Mouse (Mus musculus): ENCODE data around the gene Rfk. TPM values are rescaled to one million over a fixed set of nuclear protein-coding genes. Genes with fewer than 3 reads are reported as not detected.

The Rfk gene
- total and polyA plus RNA-seq, 3 experiments = 14.7 to 51.8 (median 34.2) TPM

- Histone ChIP-seq H3K27ac (ENCODE audit: insufficient read depth, low read depth) (no peak overlapping the region), H3K4me1 (ENCODE audit: control insufficient read depth in 1 of 2, insufficient read depth in 2 of 2) (peaks cover 2 to 26% of the 10 kb centered on the region in 2 experiments; a peak in 3 of 4 replicates), H3K9me3 (replicated peaks; ENCODE audit: low read length) (no peaks in the 10 kb centered on the region), H3K79me2 (replicated peaks; ENCODE audit: control insufficient read depth, extremely low read depth, insufficient read depth, poor library complexity, severe bottlenecking) (no peaks in the 10 kb centered on the region), H3K27me3 (replicated peaks) (no peaks in the 10 kb centered on the region), H3K4me3 (replicated peaks in 1 of 3; ENCODE audit: low read depth in 2 of 3, low read length in 2 of 3, poor library complexity in 1 of 3) (no peak overlapping the region), H3K36me3 (replicated peaks in 1 of 2; ENCODE audit: control insufficient read depth in 1 of 2, insufficient read depth in 1 of 2, low read length in 1 of 2) (no peaks in the 10 kb centered on the region), H3K9ac (ENCODE audit: insufficient read depth, low read depth) (no peak overlapping the region), H3K4me2 (ENCODE audit: insufficient read depth, low read depth, poor library complexity, severe bottlenecking) (no peak overlapping the region)
- peak; percentile 16 for DNase-seq (ENCODE audit: extremely low read depth)
- dilution Hi-C loops (cut with MboI; ENCODE audit: extremely low pct_ligation_motif_present, extremely low pct_unique_long_range_greater_than_20kb, low sequenced_read_pairs) (no loop called here), in situ Hi-C loops (cut with MboI; ENCODE audit: low pct_ligation_motif_present, low pct_unique_long_range_greater_than_20kb, low sequenced_read_pairs) (no loop called here)
- no peak for TF ChIP-seq CHD2 (IDR thresholded peaks at IDR 0.05; ENCODE audit: low read length)
- TF ChIP-seq UBTF (IDR thresholded peaks at IDR 0.05; ENCODE audit: low read depth, low read length) = no peak
- no peak for TF ChIP-seq SIN3A (IDR thresholded peaks at IDR 0.05; ENCODE audit: low read length)
- TF ChIP-seq E2F4 (IDR thresholded peaks at IDR 0.05; ENCODE audit: insufficient replicate concordance, low read depth, low read length) = no peak
- no peak for TF ChIP-seq ZKSCAN1 (IDR thresholded peaks at IDR 0.05; ENCODE audit: borderline replicate concordance, low read depth, low read length)
- no peak for TF ChIP-seq KAT2A (IDR thresholded peaks at IDR 0.05; ENCODE audit: insufficient replicate concordance, low read length)
- TF ChIP-seq USF2 (conservative IDR thresholded peaks at IDR 0.05; ENCODE audit: low read depth, low read length) = no peak
- no peak for TF ChIP-seq NRF1 (IDR thresholded peaks at IDR 0.05; ENCODE audit: low read depth, low read length)
- no peak for TF ChIP-seq RCOR1 (conservative IDR thresholded peaks at IDR 0.05; ENCODE audit: low read depth, low read length)
- TF ChIP-seq IRF4 (IDR thresholded peaks at IDR 0.05; ENCODE audit: low read depth, low read length) = no peak
- no peak for TF ChIP-seq MAX (IDR thresholded peaks at IDR 0.05; ENCODE audit: low read length)
- TF ChIP-seq USF1 (IDR thresholded peaks at IDR 0.05; ENCODE audit: low read depth, low read length) = no peak
- no peak for TF ChIP-seq PAX5 (IDR thresholded peaks at IDR 0.05; ENCODE audit: low read length)
- TF ChIP-seq ETS1 (conservative IDR thresholded peaks at IDR 0.05; ENCODE audit: low read depth, low read length) = no peak
- no peak for TF ChIP-seq NELFE (IDR thresholded peaks at IDR 0.05; ENCODE audit: low read depth, low read length)
- no peak for TF ChIP-seq GABPA (IDR thresholded peaks at IDR 0.05; ENCODE audit: insufficient replicate concordance, low read depth, low read length)
- TF ChIP-seq MEF2A (IDR thresholded peaks at IDR 0.05; ENCODE audit: borderline replicate concordance, low read depth, low read length) = no peak
Measured at GRCm38 (mm10) chr19:17359315-17359890, 34.4 kb upstream of the Rfk start.

- no peaks in the 10 kb centered on the region for H3K36me3 ChIP-seq (replicated peaks in 1 of 2; ENCODE audit: control insufficient read depth in 1 of 2, insufficient read depth in 1 of 2, low read length in 1 of 2)
- H3K9ac ChIP-seq (ENCODE audit: insufficient read depth, low read depth) = no peak overlapping the region
- H3K27me3 ChIP-seq (replicated peaks) = no peaks in the 10 kb centered on the region
- DNase-seq (ENCODE audit: extremely low read depth) = no peak
- H3K4me1 ChIP-seq (ENCODE audit: control insufficient read depth in 1 of 2, insufficient read depth in 2 of 2) = peaks cover 2 to 12% of the 10 kb centered on the region in 2 experiments; a peak in 3 of 4 replicates
- H3K4me3 ChIP-seq (replicated peaks in 1 of 3; ENCODE audit: low read depth in 2 of 3, low read length in 2 of 3, poor library complexity in 1 of 3) = no peak overlapping the region
- H3K9me3 ChIP-seq (replicated peaks; ENCODE audit: low read length) = no peaks in the 10 kb centered on the region
- H3K79me2 ChIP-seq (replicated peaks; ENCODE audit: control insufficient read depth, extremely low read depth, insufficient read depth, poor library complexity, severe bottlenecking) = no peaks in the 10 kb centered on the region
- H3K27ac ChIP-seq (ENCODE audit: insufficient read depth, low read depth) = no peak overlapping the region
- H3K4me2 ChIP-seq (ENCODE audit: insufficient read depth, low read depth, poor library complexity, severe bottlenecking) = no peak overlapping the region
- dilution Hi-C loops (cut with MboI; ENCODE audit: extremely low pct_ligation_motif_present, extremely low pct_unique_long_range_greater_than_20kb, low sequenced_read_pairs) (no loop called here), in situ Hi-C loops (cut with MboI; ENCODE audit: low pct_ligation_motif_present, low pct_unique_long_range_greater_than_20kb, low sequenced_read_pairs) (no loop called here)
- TF ChIP-seq ZKSCAN1 (IDR thresholded peaks at IDR 0.05; ENCODE audit: borderline replicate concordance, low read depth, low read length) = no peak
- no peak for TF ChIP-seq ZNF384 (IDR thresholded peaks at IDR 0.05; ENCODE audit: low read depth, low read length)
- no peak for TF ChIP-seq RAD21 (IDR thresholded peaks at IDR 0.05; ENCODE audit: low read depth, low read length)
- TF ChIP-seq MAX (IDR thresholded peaks at IDR 0.05; ENCODE audit: low read length) = no peak
- no peak for TF ChIP-seq UBTF (IDR thresholded peaks at IDR 0.05; ENCODE audit: low read depth, low read length)
- TF ChIP-seq JUND (conservative IDR thresholded peaks at IDR 0.05; ENCODE audit: low read depth, low read length) = no peak
- no peak for TF ChIP-seq SMC3 (IDR thresholded peaks at IDR 0.05; ENCODE audit: low read depth, low read length)
- no peak for TF ChIP-seq TCF12 (IDR thresholded peaks at IDR 0.05; ENCODE audit: low read depth, low read length)
- TF ChIP-seq CHD1 (IDR thresholded peaks at IDR 0.05; ENCODE audit: low read depth, low read length) = no peak
- TF ChIP-seq IRF4 (IDR thresholded peaks at IDR 0.05; ENCODE audit: low read depth, low read length) = no peak
- no peak for TF ChIP-seq HCFC1 (IDR thresholded peaks at IDR 0.05; ENCODE audit: low read depth, low read length)
- no peak for TF ChIP-seq ELF1 (IDR thresholded peaks at IDR 0.05; ENCODE audit: low read depth, low read length)
- TF ChIP-seq BHLHE40 (IDR thresholded peaks at IDR 0.05; ENCODE audit: low read depth, low read length) = no peak
- TF ChIP-seq ETS1 (conservative IDR thresholded peaks at IDR 0.05; ENCODE audit: low read depth, low read length) = no peak
- no peak for TF ChIP-seq USF1 (IDR thresholded peaks at IDR 0.05; ENCODE audit: low read depth, low read length)
- TF ChIP-seq TBP (conservative IDR thresholded peaks at IDR 0.05; ENCODE audit: low read depth, low read length) = no peak
Measured at GRCm38 (mm10) chr19:17361181-17361580, 32.7 kb upstream of the Rfk start.

Measured in CH12.LX (cell line).